Mouse (Mus musculus): ENCODE data around the gene Ssh2. TPM values are rescaled to one million over a fixed set of nuclear protein-coding genes. Genes with fewer than 3 reads are reported as not detected.

The Ssh2 gene
- polyA plus RNA-seq, 1 experiment from 2014 or later, result 12.1 TPM

DNA sequence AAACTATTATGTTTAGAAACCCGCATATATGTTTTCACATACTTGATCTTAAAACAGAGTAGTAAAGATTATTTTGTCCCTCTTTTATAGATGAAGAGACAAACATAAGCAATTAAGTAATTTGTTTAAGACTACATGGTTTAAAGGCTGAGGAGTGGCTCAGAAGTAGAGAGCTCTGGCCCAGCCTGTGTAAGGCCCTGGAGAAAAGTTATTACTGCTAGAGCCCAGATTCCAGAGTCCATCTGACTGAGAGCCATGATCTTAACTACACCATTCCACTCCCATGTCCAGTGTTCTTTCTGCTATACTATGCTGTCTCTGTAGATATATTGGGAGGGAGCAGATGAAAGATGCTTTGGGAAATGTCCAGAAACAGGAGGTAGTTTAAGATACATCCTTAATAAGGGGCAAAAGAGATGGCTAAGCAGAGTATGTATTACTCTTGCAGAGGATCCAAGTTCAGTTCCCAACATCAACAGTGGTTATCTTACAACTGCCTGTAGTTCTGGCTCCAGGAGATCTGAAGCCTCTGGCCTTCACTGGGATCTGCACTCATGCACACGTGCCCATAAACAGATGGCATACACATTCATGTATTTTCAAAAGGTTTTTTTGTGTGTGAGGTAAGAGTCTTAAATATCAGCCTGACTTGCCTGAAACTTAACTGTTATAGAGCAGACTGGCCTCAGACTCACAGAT lies 198.2 kb downstream of the Ssh2 start:
- Histone ChIP-seq H3K9me3 (ENCODE audit: control insufficient read depth, low read length) (no peaks in the 10 kb centered on the region), H3K4me3 (ENCODE audit: low read depth, low read length) (no peak overlapping the region), H3K27me3 (replicated peaks; ENCODE audit: control insufficient read depth, insufficient read depth, low read length) (no peaks in the 10 kb centered on the region), H3K4me2 (no peak overlapping the region), H3K9ac (ENCODE audit: low read depth, low read length) (no peak overlapping the region), H3K36me3 (ENCODE audit: control insufficient read depth, insufficient read depth, low read length) (no peaks in the 10 kb centered on the region), H3K4me1 (replicated peaks; ENCODE audit: control insufficient read depth, insufficient read depth, low read length) (peaks cover 8% of the 10 kb centered on the region; the same call in 1 of the 2 replicates), H3K27ac (ENCODE audit: low read depth, low read length) (no peak overlapping the region)
- ATAC-seq (replicated peaks; ENCODE audit: low FRiP score) (no peak), DNase-seq (ENCODE audit: low spot score) (no peak)
- 78% methylated on average over 2 of the region's 2 CpGs for WGBS

DNA sequence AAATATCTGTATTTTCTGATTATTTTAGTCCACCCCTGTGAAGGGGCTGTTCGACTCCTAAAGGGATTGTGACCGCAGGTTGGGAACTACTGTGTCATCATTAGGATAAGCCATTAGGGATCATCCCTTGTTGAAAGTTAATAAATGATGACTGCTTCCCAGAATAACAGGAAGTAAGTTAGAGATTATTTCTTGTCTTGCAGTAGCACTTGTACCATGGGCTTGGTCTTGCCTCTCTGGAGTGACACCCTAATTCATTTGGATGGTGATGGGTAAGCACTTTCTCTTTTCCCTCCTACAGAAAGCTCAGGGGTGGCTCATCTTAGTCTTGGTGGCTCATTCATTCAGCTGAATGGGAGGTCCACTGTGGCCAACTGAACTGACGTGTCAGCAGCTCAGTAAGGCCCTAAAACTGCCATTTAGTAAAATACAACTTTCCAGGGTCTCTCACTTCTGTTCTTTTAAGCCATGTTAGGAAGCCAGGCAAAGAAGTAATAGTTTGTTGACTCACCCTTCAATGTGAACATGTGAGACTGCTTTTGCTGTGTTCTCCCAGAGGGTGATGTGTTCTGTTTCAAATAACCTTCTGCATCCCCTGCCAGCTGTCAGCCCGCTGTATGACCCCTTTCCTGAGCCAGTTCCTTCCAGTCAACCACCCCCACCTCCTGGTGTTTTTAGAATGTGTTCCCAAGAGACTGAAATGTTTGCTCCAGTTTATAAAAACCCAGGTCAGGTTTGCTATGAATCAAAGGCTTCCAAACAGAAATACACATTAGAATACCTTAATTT lies 200.3 kb downstream of the Ssh2 start:
- Histone ChIP-seq H3K27me3 (replicated peaks; ENCODE audit: control insufficient read depth, insufficient read depth, low read length) (no peaks in the 10 kb centered on the region), H3K9me3 (ENCODE audit: control insufficient read depth, low read length) (no peaks in the 10 kb centered on the region), H3K9ac (ENCODE audit: low read depth, low read length) (no peak overlapping the region), H3K4me1 (replicated peaks; ENCODE audit: control insufficient read depth, insufficient read depth, low read length) (peaks cover 2% of the 10 kb centered on the region; the same call in 1 of the 2 replicates), H3K4me2 (no peak overlapping the region), H3K36me3 (ENCODE audit: control insufficient read depth, insufficient read depth, low read length) (no peaks in the 10 kb centered on the region), H3K4me3 (ENCODE audit: low read depth, low read length) (no peak overlapping the region), H3K27ac (ENCODE audit: low read depth, low read length) (no peak overlapping the region)
- WGBS, result 66% methylated on average over 4 of the region's 4 CpGs
- no peak for ATAC-seq (replicated peaks; ENCODE audit: low FRiP score)
- DNase-seq (ENCODE audit: low spot score), result no peak

DNA sequence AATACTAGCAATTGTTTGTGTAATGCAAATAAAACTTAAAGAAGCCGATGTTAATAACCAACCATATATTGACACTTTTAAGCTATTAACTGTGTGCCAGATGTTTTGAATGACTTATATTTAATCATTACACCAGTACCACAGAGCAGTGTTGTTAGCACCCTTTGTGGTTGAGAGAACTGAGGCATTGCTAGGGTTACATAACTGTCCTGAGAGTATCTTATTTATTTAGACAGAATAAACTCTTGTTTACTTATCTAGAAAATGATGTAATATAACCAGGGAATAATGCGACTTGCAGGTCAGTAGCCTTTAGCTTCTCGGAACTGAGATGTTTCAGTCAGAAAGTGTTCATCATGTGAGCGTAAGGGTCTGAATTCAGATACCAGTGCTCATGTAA lies 201.9 kb downstream of the Ssh2 start:
- H3K9ac ChIP-seq (ENCODE audit: low read depth, low read length), result no peak overlapping the region
- no peaks in the 10 kb centered on the region for H3K36me3 ChIP-seq (ENCODE audit: control insufficient read depth, insufficient read depth, low read length)
- H3K9me3 ChIP-seq (ENCODE audit: control insufficient read depth, low read length), result no peaks in the 10 kb centered on the region
- ATAC-seq (replicated peaks; ENCODE audit: low FRiP score) (no peak), DNase-seq (ENCODE audit: low spot score) (no peak)
- H3K4me1 ChIP-seq (replicated peaks; ENCODE audit: control insufficient read depth, insufficient read depth, low read length), result peaks cover 7% of the 10 kb centered on the region
- no peak overlapping the region for H3K4me3 ChIP-seq (ENCODE audit: low read depth, low read length)
- no peak overlapping the region for H3K27ac ChIP-seq (ENCODE audit: low read depth, low read length)
- WGBS, result 88% methylated on average over 4 of the region's 4 CpGs
- H3K27me3 ChIP-seq (replicated peaks; ENCODE audit: control insufficient read depth, insufficient read depth, low read length), result no peaks in the 10 kb centered on the region
- no peak overlapping the region for H3K4me2 ChIP-seq

DNA sequence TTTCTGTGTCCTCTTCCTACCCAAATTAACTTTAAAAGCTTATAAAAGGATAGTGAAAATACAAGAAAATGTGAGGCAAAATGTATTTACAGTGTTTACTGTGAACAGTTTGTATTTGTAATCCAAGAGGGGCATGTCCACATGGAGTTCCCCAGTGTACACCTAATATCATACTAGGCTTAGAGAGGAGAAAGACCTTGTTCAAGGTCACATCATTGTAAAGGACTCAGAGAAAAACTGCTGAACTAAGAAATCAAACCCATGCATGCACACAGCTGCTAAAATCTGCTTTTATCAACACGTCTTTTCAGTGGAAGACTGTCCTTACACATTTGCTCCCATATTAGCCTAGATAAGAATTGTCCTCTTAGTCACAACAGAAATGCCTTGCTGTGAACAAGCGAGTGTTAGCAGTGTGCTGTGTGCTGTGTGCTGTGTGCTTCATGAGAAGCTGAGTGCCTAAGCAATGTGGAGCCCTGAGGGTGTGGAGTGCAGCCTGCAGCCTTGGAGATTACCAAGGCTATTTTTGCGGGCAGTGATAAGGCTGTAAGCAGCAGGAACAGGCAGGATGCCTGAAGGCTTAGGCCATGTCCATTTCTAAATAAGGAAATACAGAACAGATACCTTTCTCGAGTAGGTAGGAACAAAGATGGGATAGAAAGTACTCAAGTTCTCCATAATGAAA lies 207.2 kb downstream of the Ssh2 start:
- Histone ChIP-seq H3K4me2 (peak overlapping the region; percentile 16; the same call in 1 of the 2 replicates), H3K27ac (ENCODE audit: low read depth, low read length) (peak overlapping the region; percentile 53; the same call in 1 of the 2 replicates), H3K9me3 (ENCODE audit: control insufficient read depth, low read length) (no peaks in the 10 kb centered on the region), H3K9ac (ENCODE audit: low read depth, low read length) (no peak overlapping the region), H3K4me3 (ENCODE audit: low read depth, low read length) (no peak overlapping the region), H3K27me3 (replicated peaks; ENCODE audit: control insufficient read depth, insufficient read depth, low read length) (no peaks in the 10 kb centered on the region), H3K36me3 (ENCODE audit: control insufficient read depth, insufficient read depth, low read length) (no peaks in the 10 kb centered on the region), H3K4me1 (replicated peaks; ENCODE audit: control insufficient read depth, insufficient read depth, low read length) (peaks cover 16% of the 10 kb centered on the region)
- WGBS, result 31% methylated on average over 4 of the region's 4 CpGs
- peak; percentile 100 for ATAC-seq (replicated peaks; ENCODE audit: low FRiP score)
- DNase-seq (ENCODE audit: low spot score), result peak; percentile 45

DNA sequence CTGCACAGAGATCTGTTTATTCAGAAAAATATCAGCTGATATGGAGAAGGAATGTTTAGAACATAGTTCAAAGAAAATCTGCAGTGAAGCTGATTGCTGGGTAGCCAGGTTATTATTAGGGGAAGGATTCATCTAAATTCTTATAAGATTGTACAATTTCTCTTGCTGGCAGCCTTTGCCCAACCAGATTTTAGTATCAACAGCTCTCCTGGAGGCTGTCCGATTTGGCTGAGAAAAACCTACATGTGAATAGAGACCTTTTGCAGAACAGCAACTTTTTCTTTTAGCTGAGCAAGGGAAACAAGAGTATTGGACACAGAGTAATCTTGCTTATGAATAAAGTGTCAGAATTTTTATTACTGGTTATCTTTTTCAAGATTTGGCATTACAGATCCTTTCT lies 212.4 kb downstream of the Ssh2 start:
- WGBS, result 75% methylated on average over 1 of the region's 1 CpGs
- no peaks in the 10 kb centered on the region for H3K27me3 ChIP-seq (replicated peaks; ENCODE audit: control insufficient read depth, insufficient read depth, low read length)
- H3K27ac ChIP-seq (ENCODE audit: low read depth, low read length), result no peak overlapping the region
- H3K36me3 ChIP-seq (ENCODE audit: control insufficient read depth, insufficient read depth, low read length), result peaks cover 2% of the 10 kb centered on the region; the same call in 1 of the 2 replicates
- no peak overlapping the region for H3K9ac ChIP-seq (ENCODE audit: low read depth, low read length)
- no peak overlapping the region for H3K4me3 ChIP-seq (ENCODE audit: low read depth, low read length)
- ATAC-seq (replicated peaks; ENCODE audit: low FRiP score), result no peak
- no peaks in the 10 kb centered on the region for H3K9me3 ChIP-seq (ENCODE audit: control insufficient read depth, low read length)
- peaks cover 6% of the 10 kb centered on the region for H3K4me1 ChIP-seq (replicated peaks; ENCODE audit: control insufficient read depth, insufficient read depth, low read length)
- no peak overlapping the region for H3K4me2 ChIP-seq
- no peak for DNase-seq (ENCODE audit: low spot score)

GRCm38 (mm10) chr11:77437026-77437425 lies 220.9 kb downstream of the Ssh2 start:
- WGBS, result 73% methylated on average over 2 of the region's 2 CpGs
- Histone ChIP-seq H3K4me1 (replicated peaks; ENCODE audit: control insufficient read depth, insufficient read depth, low read length) (no peaks in the 10 kb centered on the region), H3K9me3 (ENCODE audit: control insufficient read depth, low read length) (no peaks in the 10 kb centered on the region), H3K27me3 (replicated peaks; ENCODE audit: control insufficient read depth, insufficient read depth, low read length) (no peaks in the 10 kb centered on the region), H3K36me3 (ENCODE audit: control insufficient read depth, insufficient read depth, low read length) (no peaks in the 10 kb centered on the region; the same call in 1 of the 2 replicates), H3K4me2 (no peak overlapping the region), H3K4me3 (ENCODE audit: low read depth, low read length) (no peak overlapping the region), H3K9ac (ENCODE audit: low read depth, low read length) (no peak overlapping the region), H3K27ac (ENCODE audit: low read depth, low read length) (no peak overlapping the region)
- no peak for DNase-seq (ENCODE audit: low spot score)
- ATAC-seq (replicated peaks; ENCODE audit: low FRiP score), result no peak

- 86% methylated on average over 9 of the region's 9 CpGs for WGBS
- Histone ChIP-seq H3K4me2 (no peak overlapping the region), H3K36me3 (ENCODE audit: control insufficient read depth, insufficient read depth, low read length) (no peaks in the 10 kb centered on the region; the same call in 1 of the 2 replicates), H3K9me3 (ENCODE audit: control insufficient read depth, low read length) (no peaks in the 10 kb centered on the region), H3K27me3 (replicated peaks; ENCODE audit: control insufficient read depth, insufficient read depth, low read length) (no peaks in the 10 kb centered on the region), H3K27ac (ENCODE audit: low read depth, low read length) (no peak overlapping the region), H3K4me3 (ENCODE audit: low read depth, low read length) (no peak overlapping the region), H3K4me1 (replicated peaks; ENCODE audit: control insufficient read depth, insufficient read depth, low read length) (no peaks in the 10 kb centered on the region), H3K9ac (ENCODE audit: low read depth, low read length) (no peak overlapping the region)
- ATAC-seq (replicated peaks; ENCODE audit: low FRiP score), result no peak
- DNase-seq (ENCODE audit: low spot score), result no peak
These were observed 224.0 kb downstream of the Ssh2 start for GRCm38 (mm10) chr11:77440081-77440480.

GRCm38 (mm10) chr11:77441020-77441419 lies 224.9 kb downstream of the Ssh2 start:
- H3K27me3 ChIP-seq (replicated peaks; ENCODE audit: control insufficient read depth, insufficient read depth, low read length), result no peaks in the 10 kb centered on the region
- H3K4me1 ChIP-seq (replicated peaks; ENCODE audit: control insufficient read depth, insufficient read depth, low read length), result no peaks in the 10 kb centered on the region
- H3K9me3 ChIP-seq (ENCODE audit: control insufficient read depth, low read length), result no peaks in the 10 kb centered on the region
- 77% methylated on average over 8 of the region's 8 CpGs for WGBS
- H3K36me3 ChIP-seq (ENCODE audit: control insufficient read depth, insufficient read depth, low read length), result no peaks in the 10 kb centered on the region; the same call in 1 of the 2 replicates
- H3K4me2 ChIP-seq, result no peak overlapping the region
- DNase-seq (ENCODE audit: low spot score), result no peak
- no peak overlapping the region for H3K4me3 ChIP-seq (ENCODE audit: low read depth, low read length)
- no peak overlapping the region for H3K9ac ChIP-seq (ENCODE audit: low read depth, low read length)
- H3K27ac ChIP-seq (ENCODE audit: low read depth, low read length), result no peak overlapping the region
- ATAC-seq (replicated peaks; ENCODE audit: low FRiP score), result no peak

Data from liver, embryonic 11.5 days (tissue).